Mouse (Mus musculus): ENCODE measurements at regions not wholly inside any gene's neighbourhood (a gene's known extent, or its start where the extent isn't known, plus 50 kb on each side); places are given as distances from the start of the nearest gene placed in this dataset.

DNA sequence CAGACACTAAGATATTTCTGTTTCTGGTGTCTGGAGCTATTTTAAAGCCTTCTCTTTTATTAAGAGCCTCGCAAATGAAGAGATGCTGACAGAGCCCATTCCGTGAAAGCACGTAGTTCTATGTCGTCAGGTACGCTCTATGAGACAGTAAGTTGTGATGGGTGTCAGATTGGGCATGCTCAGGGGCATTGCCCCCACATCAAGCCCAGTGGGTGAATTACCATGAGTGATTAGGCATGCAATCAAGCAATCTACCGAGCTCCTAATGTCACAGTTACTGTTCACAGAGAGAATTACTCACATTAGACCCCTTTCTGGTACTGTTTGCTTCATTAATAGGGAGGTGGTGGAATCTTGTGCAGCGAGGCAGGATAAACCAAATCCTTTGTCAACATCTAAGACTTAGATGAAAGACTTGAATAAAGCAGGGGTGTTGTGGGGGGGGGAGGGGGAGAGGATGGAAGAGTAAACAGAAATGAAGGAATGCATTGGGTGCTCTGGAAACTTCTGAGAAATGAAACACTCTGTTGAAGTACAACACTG, 192.9 kb upstream of the Tbc1d5 start:
- TF ChIP-seq CTCF (IDR thresholded peaks at IDR 0.05; ENCODE audit: low read depth), result no peak
- no peak for TF ChIP-seq EP300 (optimal IDR thresholded peaks at IDR 0.05)
